Mouse (Mus musculus): ENCODE measurements around the gene Tmem247. TPM values are rescaled to one million over a fixed set of nuclear protein-coding genes. Genes with fewer than 3 reads are reported as not detected.

Gene Tmem247
- polyA plus RNA-seq, 1 experiment from 2014 or later = not detected

DNA sequence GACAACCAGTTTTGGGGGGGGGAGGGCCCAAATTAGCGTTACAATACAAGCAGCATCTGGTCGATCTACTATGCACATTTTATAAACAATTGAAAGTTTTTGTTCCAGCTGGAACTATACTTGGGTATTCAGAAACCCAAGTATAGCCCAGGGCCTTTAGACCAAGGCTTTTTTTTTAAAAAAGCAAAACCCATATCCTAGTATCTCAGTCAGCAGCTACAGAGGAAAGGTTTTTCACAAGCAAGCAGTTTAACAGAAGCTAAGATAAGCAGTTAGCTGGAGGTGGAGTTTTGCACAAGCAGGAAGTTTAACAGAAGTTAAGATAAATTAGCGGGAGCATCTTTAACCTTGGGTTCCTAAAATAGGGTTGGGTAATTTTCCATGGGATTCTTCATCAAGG is 9.7 kb downstream of the Tmem247 start:
- DNase-seq (ENCODE audit: low spot score) = no peak
- 73% methylated on average over 3 of the region's 3 CpGs for WGBS
- H3K9me3 ChIP-seq (ENCODE audit: control insufficient read depth, low read length) = no peaks in the 10 kb centered on the region
- no peaks in the 10 kb centered on the region for H3K36me3 ChIP-seq (ENCODE audit: control insufficient read depth, insufficient read depth, low read length)
- H3K27me3 ChIP-seq (replicated peaks; ENCODE audit: control insufficient read depth, insufficient read depth, low read length) = no peaks in the 10 kb centered on the region
- H3K9ac ChIP-seq (ENCODE audit: low read depth, low read length) = no peak overlapping the region
- H3K4me3 ChIP-seq (ENCODE audit: low read depth, low read length) = no peak overlapping the region
- no peaks in the 10 kb centered on the region for H3K4me1 ChIP-seq (replicated peaks; ENCODE audit: control insufficient read depth, insufficient read depth, low read length)
- no peak overlapping the region for H3K27ac ChIP-seq (ENCODE audit: low read depth, low read length)
- no peak overlapping the region for H3K4me2 ChIP-seq
- ATAC-seq (replicated peaks; ENCODE audit: low FRiP score) = no peak

GRCm38 (mm10) chr17:86929355-86929754 is 12.2 kb downstream of the Tmem247 start:
- no peak for DNase-seq (ENCODE audit: low spot score)
- 70% methylated on average over 6 of the region's 6 CpGs for WGBS
- ATAC-seq (replicated peaks; ENCODE audit: low FRiP score) = no peak
- no peak overlapping the region for H3K9ac ChIP-seq (ENCODE audit: low read depth, low read length)
- H3K4me3 ChIP-seq (ENCODE audit: low read depth, low read length) = no peak overlapping the region
- H3K9me3 ChIP-seq (ENCODE audit: control insufficient read depth, low read length) = no peaks in the 10 kb centered on the region
- H3K4me2 ChIP-seq = no peak overlapping the region
- H3K36me3 ChIP-seq (ENCODE audit: control insufficient read depth, insufficient read depth, low read length) = no peaks in the 10 kb centered on the region
- peaks cover 3% of the 10 kb centered on the region; the same call in 1 of the 2 replicates for H3K27me3 ChIP-seq (replicated peaks; ENCODE audit: control insufficient read depth, insufficient read depth, low read length)
- no peaks in the 10 kb centered on the region for H3K4me1 ChIP-seq (replicated peaks; ENCODE audit: control insufficient read depth, insufficient read depth, low read length)
- H3K27ac ChIP-seq (ENCODE audit: low read depth, low read length) = no peak overlapping the region

GRCm38 (mm10) chr17:86929981-86930380 is 12.8 kb downstream of the Tmem247 start:
- no peak for DNase-seq (ENCODE audit: low spot score)

DNA sequence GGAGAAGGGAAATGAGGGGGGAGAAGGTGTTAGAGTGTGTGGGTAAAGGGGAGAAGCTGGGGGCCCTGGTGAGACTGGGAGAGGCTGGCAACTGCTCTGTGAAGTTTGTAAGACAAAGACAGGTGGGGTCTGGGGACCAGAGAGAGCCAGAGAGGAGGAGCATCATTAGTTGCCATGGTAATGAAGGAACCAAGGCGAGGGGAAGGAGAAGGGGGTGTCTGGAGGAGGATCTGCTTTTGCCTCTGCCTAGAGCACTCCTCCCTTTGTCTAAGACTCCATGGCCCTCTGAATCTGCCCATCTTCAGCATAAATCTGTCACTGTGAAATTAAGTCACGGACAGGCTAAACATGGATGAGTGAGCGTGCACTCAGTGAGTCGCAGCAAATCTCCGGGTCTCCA is 15.7 kb downstream of the Tmem247 start:
- Histone ChIP-seq H3K4me3 (ENCODE audit: low read depth, low read length) (no peak overlapping the region), H3K9ac (ENCODE audit: low read depth, low read length) (no peak overlapping the region), H3K27me3 (replicated peaks; ENCODE audit: control insufficient read depth, insufficient read depth, low read length) (peaks cover 14% of the 10 kb centered on the region), H3K4me2 (no peak overlapping the region), H3K36me3 (ENCODE audit: control insufficient read depth, insufficient read depth, low read length) (no peaks in the 10 kb centered on the region), H3K9me3 (ENCODE audit: control insufficient read depth, low read length) (no peaks in the 10 kb centered on the region), H3K4me1 (replicated peaks; ENCODE audit: control insufficient read depth, insufficient read depth, low read length) (no peaks in the 10 kb centered on the region), H3K27ac (ENCODE audit: low read depth, low read length) (no peak overlapping the region)
- ATAC-seq (replicated peaks; ENCODE audit: low FRiP score) (no peak), DNase-seq (ENCODE audit: low spot score) (no peak)
- 45% methylated on average over 5 of the region's 5 CpGs for WGBS

More at GRCm38 (mm10) chr17:86929981-86930380, 12.8 kb downstream of the Tmem247 start:
- no peak for ATAC-seq (replicated peaks; ENCODE audit: low FRiP score)
- H3K4me3 ChIP-seq (ENCODE audit: low read depth, low read length) = no peak overlapping the region
- no peaks in the 10 kb centered on the region for H3K36me3 ChIP-seq (ENCODE audit: control insufficient read depth, insufficient read depth, low read length)
- no peak overlapping the region for H3K9ac ChIP-seq (ENCODE audit: low read depth, low read length)
- no peak overlapping the region for H3K4me2 ChIP-seq
- peaks cover 3% of the 10 kb centered on the region; the same call in 1 of the 2 replicates for H3K27me3 ChIP-seq (replicated peaks; ENCODE audit: control insufficient read depth, insufficient read depth, low read length)
- H3K4me1 ChIP-seq (replicated peaks; ENCODE audit: control insufficient read depth, insufficient read depth, low read length) = no peaks in the 10 kb centered on the region
- no peaks in the 10 kb centered on the region for H3K9me3 ChIP-seq (ENCODE audit: control insufficient read depth, low read length)
- H3K27ac ChIP-seq (ENCODE audit: low read depth, low read length) = no peak overlapping the region

DNA sequence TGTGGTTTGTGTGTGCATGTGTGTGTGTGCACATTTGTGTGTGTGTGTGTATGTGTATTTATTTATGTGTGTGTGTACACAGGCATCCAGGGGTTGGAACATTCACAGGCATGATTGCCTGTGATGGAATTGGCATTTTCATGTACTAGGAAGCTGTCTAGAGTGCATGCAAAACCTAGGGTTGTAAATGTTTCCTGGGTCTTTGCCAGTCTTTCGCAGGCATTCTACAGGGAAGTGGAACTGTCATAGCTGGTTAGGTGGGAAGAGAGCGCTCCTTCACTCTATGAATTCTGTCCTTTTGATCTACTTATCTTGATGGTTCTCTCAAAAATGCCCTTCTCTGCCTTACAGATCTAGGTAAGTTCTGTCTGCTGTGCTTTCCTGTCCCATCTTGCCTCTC is 19.9 kb downstream of the Tmem247 start:
- Histone ChIP-seq H3K4me1 (replicated peaks; ENCODE audit: control insufficient read depth, insufficient read depth, low read length) (no peaks in the 10 kb centered on the region), H3K36me3 (ENCODE audit: control insufficient read depth, insufficient read depth, low read length) (no peaks in the 10 kb centered on the region), H3K9ac (ENCODE audit: low read depth, low read length) (no peak overlapping the region), H3K27me3 (replicated peaks; ENCODE audit: control insufficient read depth, insufficient read depth, low read length) (peaks cover 21% of the 10 kb centered on the region), H3K4me3 (ENCODE audit: low read depth, low read length) (no peak overlapping the region), H3K9me3 (ENCODE audit: control insufficient read depth, low read length) (no peaks in the 10 kb centered on the region), H3K4me2 (no peak overlapping the region), H3K27ac (ENCODE audit: low read depth, low read length) (no peak overlapping the region)
- DNase-seq (ENCODE audit: low spot score) = no peak
- WGBS = 61% methylated on average over 2 of the region's 2 CpGs
- ATAC-seq (replicated peaks; ENCODE audit: low FRiP score) = no peak

GRCm38 (mm10) chr17:86937497-86938155 is 20.5 kb downstream of the Tmem247 start:
- H3K4me1 ChIP-seq (replicated peaks; ENCODE audit: control insufficient read depth, insufficient read depth, low read length) = no peaks in the 10 kb centered on the region
- WGBS = 11% methylated on average over 20 of the region's 20 CpGs
- peak; percentile 36; the same call in 1 of the 2 replicates for ATAC-seq (replicated peaks; ENCODE audit: low FRiP score)
- H3K9me3 ChIP-seq (ENCODE audit: control insufficient read depth, low read length) = no peaks in the 10 kb centered on the region
- peak overlapping the region; percentile 39 for H3K4me3 ChIP-seq (ENCODE audit: low read depth, low read length)
- peak overlapping the region; percentile 62 for H3K4me2 ChIP-seq
- H3K9ac ChIP-seq (ENCODE audit: low read depth, low read length) = no peak overlapping the region
- H3K27me3 ChIP-seq (replicated peaks; ENCODE audit: control insufficient read depth, insufficient read depth, low read length) = peaks cover 21% of the 10 kb centered on the region
- H3K27ac ChIP-seq (ENCODE audit: low read depth, low read length) = no peak overlapping the region
- peak; percentile 41 for DNase-seq (ENCODE audit: low spot score)
- no peaks in the 10 kb centered on the region for H3K36me3 ChIP-seq (ENCODE audit: control insufficient read depth, insufficient read depth, low read length)

DNA sequence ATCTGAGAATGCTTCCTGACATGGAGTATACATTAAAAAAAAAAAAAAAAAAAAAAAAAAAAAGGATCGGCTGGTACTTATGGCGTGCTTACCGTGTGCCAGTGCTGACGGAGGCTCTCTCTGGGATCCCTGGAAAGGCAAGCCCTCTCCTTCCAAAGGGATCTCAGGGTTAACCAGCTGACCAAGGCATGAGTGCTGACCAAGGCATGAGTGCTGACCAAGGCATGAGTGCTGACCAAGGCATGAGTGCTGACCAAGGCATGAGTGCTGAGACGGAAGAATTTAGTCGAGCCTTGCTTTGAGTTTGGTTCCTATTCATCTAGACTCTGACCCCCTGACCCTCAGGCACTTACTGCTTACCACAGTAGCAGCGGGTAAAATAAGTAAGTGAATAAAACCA is 21.5 kb downstream of the Tmem247 start:
- ATAC-seq (replicated peaks; ENCODE audit: low FRiP score) (no peak), DNase-seq (ENCODE audit: low spot score) (no peak)
- Histone ChIP-seq H3K27ac (ENCODE audit: low read depth, low read length) (no peak overlapping the region), H3K4me3 (ENCODE audit: low read depth, low read length) (no peak overlapping the region), H3K9me3 (ENCODE audit: control insufficient read depth, low read length) (no peaks in the 10 kb centered on the region), H3K9ac (ENCODE audit: low read depth, low read length) (no peak overlapping the region), H3K4me1 (replicated peaks; ENCODE audit: control insufficient read depth, insufficient read depth, low read length) (no peaks in the 10 kb centered on the region), H3K4me2 (no peak overlapping the region), H3K36me3 (ENCODE audit: control insufficient read depth, insufficient read depth, low read length) (no peaks in the 10 kb centered on the region), H3K27me3 (replicated peaks; ENCODE audit: control insufficient read depth, insufficient read depth, low read length) (peaks cover 18% of the 10 kb centered on the region)
- WGBS = 60% methylated on average over 7 of the region's 7 CpGs

DNA sequence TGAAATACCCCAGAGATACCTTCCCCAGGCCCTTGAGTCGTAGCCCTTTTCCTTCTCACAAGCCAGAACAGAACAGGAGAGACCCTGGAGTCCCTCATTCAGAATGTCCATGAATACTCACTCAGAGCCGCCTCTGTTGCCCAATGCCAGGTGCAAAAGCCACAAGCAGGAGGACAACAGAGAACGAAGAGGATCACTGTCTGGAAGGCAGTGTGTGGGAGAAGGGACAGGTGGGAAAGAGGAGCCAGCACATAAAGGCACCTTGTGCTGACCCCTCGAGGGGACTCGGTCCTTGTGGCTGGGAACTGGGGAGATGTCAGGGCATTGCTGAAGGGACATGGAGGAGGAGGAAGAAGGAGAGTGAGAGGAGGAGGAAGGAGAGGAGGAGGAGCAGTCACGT is 25.0 kb downstream of the Tmem247 start:
- Histone ChIP-seq H3K4me2 (no peak overlapping the region), H3K9me3 (ENCODE audit: control insufficient read depth, low read length) (no peaks in the 10 kb centered on the region), H3K4me1 (replicated peaks; ENCODE audit: control insufficient read depth, insufficient read depth, low read length) (no peaks in the 10 kb centered on the region), H3K27ac (ENCODE audit: low read depth, low read length) (no peak overlapping the region), H3K36me3 (ENCODE audit: control insufficient read depth, insufficient read depth, low read length) (no peaks in the 10 kb centered on the region), H3K9ac (ENCODE audit: low read depth, low read length) (no peak overlapping the region), H3K4me3 (ENCODE audit: low read depth, low read length) (no peak overlapping the region), H3K27me3 (replicated peaks; ENCODE audit: control insufficient read depth, insufficient read depth, low read length) (peaks cover 12% of the 10 kb centered on the region)
- ATAC-seq (replicated peaks; ENCODE audit: low FRiP score) (no peak), DNase-seq (ENCODE audit: low spot score) (no peak)
- WGBS = 52% methylated on average over 6 of the region's 6 CpGs

DNA sequence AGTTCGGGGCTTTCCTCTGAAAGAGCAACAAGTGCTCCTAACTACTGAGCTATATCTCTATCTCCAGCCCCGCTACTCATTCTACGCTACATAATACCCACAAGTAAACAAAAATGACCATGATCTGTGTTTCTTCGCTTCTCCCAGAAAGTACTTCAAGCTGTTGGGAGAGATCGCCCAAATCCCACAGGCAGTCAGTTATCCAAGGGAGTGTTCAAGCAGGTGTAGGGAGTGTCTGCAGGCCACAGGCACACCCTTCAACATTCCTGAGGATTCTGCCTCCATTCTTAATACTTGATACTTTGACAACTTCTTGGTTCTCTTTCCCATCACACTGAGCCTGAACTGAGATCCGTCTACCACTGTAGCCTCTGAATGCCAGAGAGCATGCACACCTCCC is 26.0 kb downstream of the Tmem247 start:
- no peak overlapping the region for H3K9ac ChIP-seq (ENCODE audit: low read depth, low read length)
- H3K4me2 ChIP-seq = no peak overlapping the region
- 80% methylated on average over 6 of the region's 6 CpGs for WGBS
- no peaks in the 10 kb centered on the region for H3K4me1 ChIP-seq (replicated peaks; ENCODE audit: control insufficient read depth, insufficient read depth, low read length)
- no peak for ATAC-seq (replicated peaks; ENCODE audit: low FRiP score)
- no peaks in the 10 kb centered on the region for H3K36me3 ChIP-seq (ENCODE audit: control insufficient read depth, insufficient read depth, low read length)
- H3K27me3 ChIP-seq (replicated peaks; ENCODE audit: control insufficient read depth, insufficient read depth, low read length) = peaks cover 7% of the 10 kb centered on the region
- H3K4me3 ChIP-seq (ENCODE audit: low read depth, low read length) = no peak overlapping the region
- no peak overlapping the region for H3K27ac ChIP-seq (ENCODE audit: low read depth, low read length)
- no peaks in the 10 kb centered on the region for H3K9me3 ChIP-seq (ENCODE audit: control insufficient read depth, low read length)
- DNase-seq (ENCODE audit: low spot score) = no peak
